Mouse (Mus musculus) kidney, adult 11 months (tissue): ENCODE measurements around the gene Casz1.

Source experiments
- DNase-seq: peaks from one replicate; pipeline ENCODE4 v3.0.0; 2022

Casz1 gene

DNA sequence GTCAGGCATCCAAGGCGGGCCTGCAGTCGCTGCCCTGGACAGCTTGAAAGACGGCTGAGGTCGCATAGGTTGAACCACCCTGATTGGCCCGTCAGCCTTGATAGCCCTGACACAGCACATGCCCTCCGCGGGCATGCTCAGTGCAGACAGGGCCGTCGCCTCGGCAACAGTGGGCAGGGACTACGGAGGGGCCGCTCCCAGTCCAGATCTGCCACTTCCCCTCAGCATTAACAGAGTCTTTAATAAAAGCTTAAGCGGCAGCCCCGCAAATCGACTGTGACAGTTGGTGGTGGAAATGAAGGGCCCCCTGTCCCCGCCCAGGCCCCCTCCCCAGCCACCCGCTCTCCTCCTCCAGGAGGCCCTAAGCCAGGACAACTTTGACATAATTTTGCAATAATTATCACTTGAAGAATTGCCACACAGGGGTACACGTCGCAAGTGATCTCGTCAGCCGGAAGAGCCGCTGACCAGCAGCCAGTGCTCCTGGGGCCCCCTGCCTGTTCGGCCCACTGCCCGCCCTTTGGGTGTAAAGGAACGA lies 136.5 kb downstream of the Casz1 start:
- peak; percentile 88 for DNase-seq

DNA sequence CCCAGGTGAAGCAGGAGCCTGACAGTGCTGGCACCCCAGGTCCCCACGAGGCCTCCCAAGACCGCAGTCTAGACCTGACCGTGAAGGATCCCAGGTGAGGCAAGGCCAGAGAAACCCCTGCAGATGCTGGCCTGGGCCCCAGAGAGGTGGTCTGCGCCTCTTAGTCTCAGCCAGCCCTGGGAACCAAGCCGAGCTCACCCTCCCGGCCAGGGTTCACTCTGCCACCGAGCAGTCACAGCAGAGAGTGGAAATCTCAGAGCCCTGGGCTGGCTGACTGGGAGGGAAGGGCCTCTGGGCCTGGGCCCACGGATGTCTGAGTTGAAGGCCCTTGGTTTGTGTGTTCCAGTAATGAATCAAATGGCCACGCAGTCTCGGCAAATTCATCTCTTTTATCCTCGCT lies 137.1 kb downstream of the Casz1 start:
- DNase-seq: no peak

GRCm38 (mm10) chr4:148943099-148943498 lies 138.9 kb downstream of the Casz1 start:
- no peak for DNase-seq

DNA sequence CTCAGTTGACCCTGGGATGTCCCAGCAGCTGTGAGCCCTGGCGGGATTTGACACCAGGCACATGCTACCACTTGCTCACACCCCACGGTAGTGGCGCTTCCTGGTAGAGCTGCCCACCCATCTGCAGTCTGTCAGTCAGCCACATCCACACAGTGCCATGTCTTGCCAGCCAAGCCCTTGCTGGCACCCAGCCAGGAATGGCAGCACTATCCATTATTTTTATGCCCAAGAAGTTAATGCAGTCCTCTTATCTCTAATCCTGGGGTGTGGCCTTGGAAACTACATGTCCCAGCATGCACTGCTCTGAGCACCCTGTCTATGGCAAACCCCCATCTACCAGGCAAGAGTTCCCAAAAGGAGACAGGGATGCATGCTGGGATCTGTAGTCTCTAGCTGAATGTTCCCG lies 141.2 kb downstream of the Casz1 start:
- no peak for DNase-seq

DNA sequence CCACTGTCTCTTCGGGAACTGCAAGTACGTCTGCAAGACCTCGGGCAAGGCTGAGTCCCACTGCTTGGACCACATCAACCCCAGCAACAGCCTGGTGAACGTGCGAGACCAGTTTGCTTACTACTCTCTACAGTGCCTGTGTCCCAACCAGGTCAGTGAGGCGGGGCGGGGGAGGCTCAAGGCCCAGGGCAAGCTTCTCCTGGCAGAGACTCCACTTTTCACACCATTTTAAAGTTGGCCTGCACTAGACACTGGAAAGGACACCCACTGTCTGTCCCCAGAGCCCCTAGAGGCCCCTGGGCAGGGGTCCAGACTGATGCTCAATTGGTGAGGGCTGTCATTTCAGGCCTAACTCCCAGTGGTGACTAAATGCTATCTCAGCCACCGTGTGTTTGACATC lies 141.8 kb downstream of the Casz1 start:
- DNase-seq: no peak

GRCm38 (mm10) chr4:148947833-148948388 lies 143.7 kb downstream of the Casz1 start:
- peak; percentile 81 for DNase-seq

GRCm38 (mm10) chr4:148950487-148950886 lies 146.3 kb downstream of the Casz1 start:
- no peak for DNase-seq

DNA sequence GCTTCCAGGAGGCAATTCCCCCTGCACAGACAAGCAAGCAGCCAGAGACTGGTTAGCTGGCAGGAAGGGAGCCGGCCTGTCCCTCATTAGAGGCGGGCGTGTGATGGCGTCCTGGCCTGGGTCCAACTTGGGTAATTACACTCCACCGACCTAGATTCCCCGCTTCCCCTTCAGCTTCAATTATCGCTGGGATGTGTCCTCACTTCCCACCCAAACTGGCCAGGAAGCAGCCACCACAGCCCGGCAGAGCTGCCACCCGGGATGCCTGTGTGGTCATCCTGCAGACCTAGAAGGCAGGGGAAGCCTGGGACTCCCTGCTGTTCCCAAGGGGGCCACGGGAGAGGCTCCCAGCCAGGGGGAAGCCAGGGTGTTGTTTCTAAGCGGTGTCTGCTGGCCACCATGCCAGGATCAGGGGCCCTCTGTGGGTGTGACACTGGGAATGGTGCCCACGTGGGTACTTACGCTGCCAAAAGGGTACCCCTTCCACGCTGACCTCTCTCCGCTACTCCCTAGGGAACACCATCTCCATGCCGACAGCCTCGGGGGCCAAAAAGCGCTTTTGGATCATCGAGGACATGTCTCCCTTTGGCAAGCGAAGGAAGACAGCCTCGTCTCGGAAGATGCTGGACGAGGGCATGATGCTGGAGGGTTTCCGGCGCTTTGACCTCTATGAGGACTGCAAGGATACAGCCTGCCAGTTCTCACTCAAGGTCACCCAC lies 146.9 kb downstream of the Casz1 start:
- no peak for DNase-seq

DNA sequence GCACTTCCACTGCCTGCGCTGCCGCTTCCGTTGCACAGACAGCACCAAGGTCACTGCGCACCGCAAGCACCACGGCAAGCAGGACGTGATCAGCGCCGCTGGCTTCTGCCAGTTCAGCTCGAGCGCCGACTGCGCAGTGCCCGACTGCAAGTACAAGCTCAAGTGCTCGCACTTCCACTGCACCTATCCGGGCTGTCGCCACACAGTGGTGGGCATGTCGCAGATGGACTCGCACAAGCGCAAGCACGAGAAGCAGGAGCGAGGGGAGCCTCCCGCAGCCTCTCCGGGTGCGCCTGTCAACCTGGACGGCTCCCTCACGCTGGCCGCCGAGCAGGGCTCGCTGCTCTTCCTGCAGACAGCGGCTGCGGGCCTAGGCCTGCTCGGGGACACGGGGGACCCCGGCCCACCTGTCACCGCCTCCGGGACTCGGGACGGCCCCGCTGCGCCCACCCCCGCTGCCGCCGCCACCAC lies 147.6 kb downstream of the Casz1 start:
- DNase-seq: no peak

GRCm38 (mm10) chr4:148952328-148953222 lies 148.3 kb downstream of the Casz1 start:
- DNase-seq: no peak

DNA sequence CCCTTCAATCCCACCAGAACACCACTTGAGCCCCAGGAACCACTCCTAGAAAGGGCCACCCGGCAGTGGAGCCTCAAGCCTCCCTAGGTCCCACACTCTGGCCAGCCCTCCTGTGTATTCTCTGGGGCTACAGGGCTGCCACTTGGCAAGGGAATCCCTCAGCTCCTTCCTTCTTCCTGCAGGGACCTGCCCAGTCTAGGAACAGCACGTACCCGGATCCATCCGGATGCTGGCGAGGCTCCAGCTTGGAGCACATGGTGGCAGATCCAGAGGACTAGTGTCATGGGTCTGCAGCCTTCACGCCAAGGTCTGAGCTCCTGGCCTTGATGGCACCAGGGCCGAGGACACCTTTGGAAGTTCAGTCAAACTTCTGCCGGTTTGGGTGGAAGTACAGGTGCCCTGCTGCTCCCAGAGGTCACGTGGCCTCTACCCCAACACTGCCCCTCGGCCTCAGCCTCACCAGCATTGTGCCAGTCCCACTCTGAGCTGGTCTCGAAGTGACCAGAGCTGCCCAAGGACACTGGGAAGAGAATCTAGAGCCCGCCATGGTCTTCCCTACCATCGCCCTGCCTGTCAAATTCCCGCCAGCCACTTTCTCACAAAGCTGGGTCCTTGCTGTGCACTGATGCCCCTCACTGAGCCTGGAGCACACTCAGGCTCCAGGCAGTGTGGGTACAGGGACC lies 151.0 kb downstream of the Casz1 start:
- DNase-seq: peak; percentile 83

GRCm38 (mm10) chr4:148960011-148960410 lies 155.8 kb downstream of the Casz1 start:
- peak; percentile 79 for DNase-seq

DNA sequence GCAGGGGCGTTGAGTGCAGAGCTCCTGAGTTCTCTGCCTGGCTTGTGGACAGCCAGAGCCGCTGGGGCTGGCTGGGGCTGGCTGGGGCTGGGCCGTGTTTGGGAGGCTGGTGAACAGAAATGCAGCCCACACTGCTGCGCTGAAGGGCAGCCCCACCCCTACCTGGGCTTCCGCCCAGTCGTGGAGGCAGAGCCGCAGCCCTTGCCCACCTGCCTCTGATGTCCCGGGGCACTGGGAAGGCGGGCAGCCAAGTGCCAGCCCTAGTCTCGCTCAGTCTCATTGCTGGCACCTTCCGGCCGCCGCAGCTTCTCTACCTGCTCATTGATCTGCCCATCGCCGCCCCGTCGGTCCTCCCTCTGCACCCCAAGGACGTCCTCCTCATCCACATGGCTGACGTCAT lies 156.9 kb downstream of the Casz1 start:
- DNase-seq: peak; percentile 60

GRCm38 (mm10) chr4:148962096-148962495 lies 157.9 kb downstream of the Casz1 start:
- DNase-seq: peak; percentile 62

- no peak for DNase-seq
Observed at GRCm38 (mm10) chr4:148964541-148965310, 160.5 kb downstream of the Casz1 start.

DNA sequence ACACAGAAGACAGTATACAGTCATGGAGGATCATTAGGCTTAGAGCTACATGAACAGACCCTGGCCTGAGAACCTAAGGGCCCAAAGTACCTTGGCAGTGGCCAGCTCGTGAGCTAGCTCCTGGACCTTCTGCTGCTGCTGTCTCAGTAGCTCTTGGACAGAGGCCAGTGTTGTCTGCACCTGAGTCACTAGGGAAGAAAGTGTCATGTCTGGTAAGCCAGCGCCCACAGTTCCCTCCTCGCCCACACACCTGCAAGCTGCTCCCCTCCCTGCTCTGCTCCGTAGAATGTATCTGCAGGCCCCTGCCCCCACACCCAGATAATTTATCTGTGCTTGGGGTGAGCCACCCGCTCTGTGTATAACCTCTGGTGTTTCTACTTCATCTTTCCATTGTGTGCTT lies 161.9 kb downstream of the Casz1 start:
- DNase-seq: no peak

- DNase-seq: no peak
Observed at GRCm38 (mm10) chr4:148968859-148969258, 164.6 kb downstream of the Casz1 start.

- DNase-seq: no peak
Observed at GRCm38 (mm10) chr4:148969610-148970009, 165.4 kb downstream of the Casz1 start.

DNA sequence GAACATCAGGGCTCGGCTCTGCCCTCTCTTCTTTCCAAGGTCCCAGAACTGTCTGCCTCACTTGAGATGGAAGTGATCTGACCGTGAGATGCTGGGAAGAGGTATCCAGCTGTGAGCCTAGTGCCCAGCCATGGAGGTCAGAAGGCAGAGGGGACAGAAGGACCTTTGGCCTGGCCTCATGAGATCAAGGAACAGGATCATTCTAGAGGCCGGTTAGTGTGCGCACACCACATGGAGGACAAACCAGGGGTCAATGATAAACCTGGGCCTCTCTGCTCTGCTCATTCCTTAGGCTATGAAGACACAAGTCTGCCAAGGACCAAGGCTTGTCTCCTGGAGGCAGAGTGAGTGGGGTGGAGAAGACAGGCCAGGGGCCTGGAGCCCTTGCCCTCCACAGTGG lies 166.5 kb downstream of the Casz1 start:
- DNase-seq: no peak

- no peak for DNase-seq
Observed at GRCm38 (mm10) chr4:148971613-148972242, 167.5 kb downstream of the Casz1 start.

- DNase-seq: peak; percentile 27
Observed at GRCm38 (mm10) chr4:148972707-148973106, 168.5 kb downstream of the Casz1 start.
